Mouse (Mus musculus): ENCODE measurements around the gene Sipa1.

DNA sequence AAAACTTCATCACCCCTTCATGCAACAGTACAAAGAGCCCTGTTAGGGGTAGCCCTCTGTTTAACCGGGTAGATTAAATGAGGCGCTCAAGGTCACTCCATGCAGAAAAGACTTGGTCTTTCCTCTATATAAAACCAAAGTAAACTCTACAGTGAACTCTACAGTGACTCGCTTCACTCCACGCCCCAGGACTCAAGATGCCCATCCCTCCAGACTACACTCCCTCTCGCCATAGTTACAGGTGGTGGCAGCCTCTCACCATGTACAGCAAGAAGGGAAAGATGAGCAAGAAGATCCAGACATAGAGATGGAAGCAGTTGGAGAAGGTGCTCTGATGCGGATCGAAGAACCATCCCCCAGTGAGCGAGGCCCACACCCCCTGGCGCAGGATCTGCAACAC, 24.2 kb upstream of the Sipa1 start:
- TF ChIP-seq CTCF (conservative IDR thresholded peaks at IDR 0.05; ENCODE audit: low read length) (no peak), NANOG (IDR thresholded peaks at IDR 0.05; ENCODE audit: borderline replicate concordance, low read length) (no peak), POU5F1 (IDR thresholded peaks at IDR 0.05; ENCODE audit: borderline replicate concordance, low read length) (no peak)
